Mouse (Mus musculus) CH12.LX (cell line): Measurements from ENCODE around the gene Cul5. TPM values are rescaled to one million over a fixed set of nuclear protein-coding genes. Genes with fewer than 3 reads are reported as not detected.

Experiments used
- DNase-seq: peaks from one replicate; pipeline ENCODE4 v3.0.0-alpha.2; 2013; ENCODE audit errors: extremely low read depth
- H3K27ac ChIP-seq: 2 replicates; pipeline ENCODE4 v1.5.1; 2012; ENCODE audit warnings: low read depth, mild to moderate bottlenecking, control low read depth, moderate library complexity; ENCODE audit not compliant: insufficient read depth
- H3K27me3 ChIP-seq: replicated peaks from 2 replicates; pipeline ENCODE3; 2012; ENCODE audit warnings: inconsistent platforms
- H3K36me3 ChIP-seq, 2 experiments: replicated peaks in 1 of 2; 2 replicates each; pipeline versions ENCODE3 to v1.6.1; 2012; ENCODE audit warnings: inconsistent platforms in 1 of 2, low read length in 1 of 2, mild to moderate bottlenecking in 1 of 2, mixed read lengths in 1 of 2, moderate library complexity in 1 of 2; ENCODE audit not compliant: control insufficient read depth in 1 of 2, insufficient read depth in 1 of 2
- H3K4me1 ChIP-seq, 2 experiments: 2 replicates each; pipeline ENCODE4 v1.6.1; 2012; ENCODE audit warnings: inconsistent platforms in 1 of 2, moderate library complexity in 1 of 2; ENCODE audit not compliant: insufficient read depth in 2 of 2, control insufficient read depth in 1 of 2
- H3K4me2 ChIP-seq: 2 replicates; pipeline ENCODE4 v1.6.1; 2012; ENCODE audit warnings: low read depth, mild to moderate bottlenecking, control low read depth; ENCODE audit not compliant: poor library complexity, insufficient read depth, severe bottlenecking
- H3K4me3 ChIP-seq, 3 experiments: fragments of 150-350 bp in 1 of 3; sonication (generic) in 1 of 3; replicated peaks in 1 of 3; 2 replicates each; pipeline versions ENCODE3 to v1.5.1; 2011 to 2012; ENCODE audit warnings: low read depth in 2 of 3, low read length in 2 of 3, mild to moderate bottlenecking in 2 of 3, moderate library complexity in 2 of 3, control low read depth in 1 of 3, improper control_type of control experiment in 1 of 3, inconsistent platforms in 1 of 3, mixed read lengths in 1 of 3; ENCODE audit not compliant: poor library complexity in 1 of 3
- H3K79me2 ChIP-seq: replicated peaks from 2 replicates; pipeline ENCODE4 v1.6.1; 2012; ENCODE audit warnings: mild to moderate bottlenecking, moderate library complexity; ENCODE audit not compliant: control insufficient read depth, poor library complexity, insufficient read depth, severe bottlenecking; ENCODE audit errors: extremely low read depth
- H3K9ac ChIP-seq: 2 replicates; pipeline ENCODE4 v1.6.1; 2012; ENCODE audit warnings: low read depth, mild to moderate bottlenecking, control low read depth, moderate library complexity; ENCODE audit not compliant: insufficient read depth
- H3K9me3 ChIP-seq: replicated peaks from 2 replicates; pipeline ENCODE3; 2012; ENCODE audit warnings: low read length, inconsistent platforms, mixed read lengths
- CHD1 ChIP-seq: IDR thresholded peaks from 2 replicates; pipeline ENCODE4 v1.6.1; 2012; ENCODE audit warnings: low read depth, low read length, improper control_type of control experiment, inconsistent platforms
- CHD2 ChIP-seq: IDR thresholded peaks from 2 replicates; pipeline ENCODE4 v1.6.1; 2011; ENCODE audit warnings: low read length, improper control_type of control experiment
- E2F4 ChIP-seq: IDR thresholded peaks from 2 replicates; pipeline ENCODE4 v1.6.1; 2011; ENCODE audit warnings: low read depth, low read length, improper control_type of control experiment; ENCODE audit not compliant: insufficient replicate concordance
- ELF1 ChIP-seq: IDR thresholded peaks from 2 replicates; pipeline ENCODE4 v1.6.1; 2014; ENCODE audit warnings: low read depth, mild to moderate bottlenecking, inconsistent platforms, low read length, improper control_type of control experiment
- GABPA ChIP-seq: IDR thresholded peaks from 2 replicates; pipeline ENCODE4 v1.6.1; 2012; ENCODE audit warnings: low read depth, low read length, improper control_type of control experiment, inconsistent platforms; ENCODE audit not compliant: insufficient replicate concordance
- IRF4 ChIP-seq: IDR thresholded peaks from 2 replicates; pipeline ENCODE4 v1.6.1; 2014; ENCODE audit warnings: low read depth, mild to moderate bottlenecking, inconsistent platforms, low read length, improper control_type of control experiment
- JUN ChIP-seq: IDR thresholded peaks from 2 replicates; pipeline ENCODE4 v1.6.1; 2011; ENCODE audit warnings: low read depth, mild to moderate bottlenecking, low read length, improper control_type of control experiment, moderate library complexity; ENCODE audit not compliant: insufficient read depth
- JUND ChIP-seq: conservative IDR thresholded peaks from 2 replicates; pipeline ENCODE4 v1.6.1; 2011; ENCODE audit warnings: low read depth, low read length, improper control_type of control experiment
- KAT2A ChIP-seq: IDR thresholded peaks from 2 replicates; pipeline ENCODE4 v1.6.1; 2012; ENCODE audit warnings: low read length, improper control_type of control experiment, inconsistent platforms; ENCODE audit not compliant: insufficient replicate concordance
- MEF2A ChIP-seq: IDR thresholded peaks from 2 replicates; pipeline ENCODE4 v1.6.1; 2014; ENCODE audit warnings: low read depth, mild to moderate bottlenecking, inconsistent platforms, low read length, improper control_type of control experiment, borderline replicate concordance
- MYC ChIP-seq: IDR thresholded peaks from 2 replicates; pipeline ENCODE4 v1.6.1; 2011; ENCODE audit warnings: low read depth, mild to moderate bottlenecking, improper control_type of control experiment, low read length
- PAX5 ChIP-seq: IDR thresholded peaks from 2 replicates; pipeline ENCODE4 v1.6.1; 2012; ENCODE audit warnings: low read length, inconsistent platforms, mixed read lengths
- POLR2A ChIP-seq: IDR thresholded peaks from 2 replicates; pipeline ENCODE4 v1.6.1; 2011; ENCODE audit warnings: low read depth, mild to moderate bottlenecking, improper control_type of control experiment, low read length
- POLR2AphosphoS2 ChIP-seq: IDR thresholded peaks from 2 replicates; pipeline ENCODE4 v1.6.1; 2011; ENCODE audit warnings: low read depth, low read length, improper control_type of control experiment
- RAD21 ChIP-seq: IDR thresholded peaks from 2 replicates; pipeline ENCODE4 v1.6.1; 2011; ENCODE audit warnings: low read depth, mild to moderate bottlenecking, low read length, improper control_type of control experiment, moderate library complexity
- SIN3A ChIP-seq: IDR thresholded peaks from 2 replicates; pipeline ENCODE4 v1.6.1; 2012; ENCODE audit warnings: low read length, improper control_type of control experiment, inconsistent platforms
- SMC3 ChIP-seq: IDR thresholded peaks from 2 replicates; pipeline ENCODE4 v1.6.1; 2011; ENCODE audit warnings: low read depth, low read length, improper control_type of control experiment
- TBP ChIP-seq: conservative IDR thresholded peaks from 2 replicates; pipeline ENCODE4 v1.6.1; 2011; ENCODE audit warnings: low read depth, low read length, improper control_type of control experiment
- TCF12 ChIP-seq: IDR thresholded peaks from 2 replicates; pipeline ENCODE4 v1.6.1; 2014; ENCODE audit warnings: low read depth, mild to moderate bottlenecking, inconsistent platforms, low read length, improper control_type of control experiment
- UBTF ChIP-seq: IDR thresholded peaks from 2 replicates; pipeline ENCODE4 v1.6.1; 2012; ENCODE audit warnings: low read depth, mild to moderate bottlenecking, inconsistent platforms, low read length, improper control_type of control experiment, moderate library complexity
- USF1 ChIP-seq: IDR thresholded peaks from 2 replicates; pipeline ENCODE4 v1.6.1; 2014; ENCODE audit warnings: low read depth, mild to moderate bottlenecking, inconsistent platforms, low read length, improper control_type of control experiment
- ZC3H11A ChIP-seq: IDR thresholded peaks from 2 replicates; pipeline ENCODE4 v1.6.1; 2012; ENCODE audit warnings: low read depth, mild to moderate bottlenecking, inconsistent platforms, low read length, improper control_type of control experiment
- ZMIZ1 ChIP-seq: IDR thresholded peaks from 2 replicates; pipeline ENCODE4 v1.6.1; 2012; ENCODE audit warnings: low read depth, mild to moderate bottlenecking, inconsistent platforms, low read length, improper control_type of control experiment
- ZNF384 ChIP-seq: IDR thresholded peaks from 2 replicates; pipeline ENCODE4 v1.6.1; 2012; ENCODE audit warnings: low read depth, low read length, improper control_type of control experiment, inconsistent platforms
- dilution Hi-C: fragments of 300-500 bp; cut with MboI; formaldehyde crosslinking; loops from 2 replicates; pipeline ENCODE4 v1.14.3; 2020; ENCODE audit warnings: low sequenced_read_pairs; ENCODE audit not compliant: extremely low pct_unique_long_range_greater_than_20kb, extremely low pct_ligation_motif_present
- in situ Hi-C: fragments of 300-500 bp; cut with MboI; formaldehyde crosslinking; loops from 3 replicates; pipeline ENCODE4 v1.14.3; 2019; ENCODE audit warnings: low sequenced_read_pairs, low pct_ligation_motif_present, low pct_unique_long_range_greater_than_20kb, mixed read lengths
- polyA plus RNA-seq: library from polyadenylated mRNA; unstranded; fragments of >175 nt; gene quantifications from 2 replicates; pipeline ENCODE4 v1.2.1, GENCODE M21; 2012; ENCODE audit warnings: low read depth; ENCODE audit not compliant: insufficient read length
- total RNA-seq, 2 experiments: library from RNA; depleted of rRNA; stranded (reverse); fragments of 300-350 nt in 1 of 2; fragments of >200 nt in 1 of 2; gene quantifications; 2 replicates each; pipeline ENCODE4 v1.2.3; 2012 to 2014

Gene Cul5
- total and polyA plus RNA-seq, 3 experiments = 21.0 to 43.8 (median 37.3) TPM

DNA sequence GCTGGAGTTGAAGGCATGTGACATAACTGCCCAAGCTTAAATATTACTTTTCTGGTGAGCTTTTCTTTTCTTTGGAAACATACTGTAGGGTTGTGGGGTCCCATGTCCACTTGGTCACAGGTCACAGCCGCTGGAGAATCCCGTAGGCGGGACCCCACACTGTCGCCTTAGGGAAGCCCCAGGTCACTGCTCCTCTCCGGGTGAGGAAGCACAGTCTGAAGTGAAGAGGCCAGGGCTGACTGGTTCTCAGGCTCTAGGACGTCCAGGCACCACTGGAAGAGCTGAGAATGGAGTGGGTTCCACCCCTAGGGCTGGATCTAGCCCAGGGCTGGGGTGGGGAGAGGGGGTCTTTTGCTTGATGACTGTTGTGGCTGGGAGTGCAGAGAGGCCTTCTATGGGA lies 71.2 kb downstream of the Cul5 start:
- H3K79me2 ChIP-seq = 0 out of 2 replicates have a peak, but pooled peaks cover 2% of the 10 kb centered on the region
- H3K9me3 ChIP-seq = no peaks in the 10 kb centered on the region
- no peak overlapping the region for H3K27ac ChIP-seq
- no peak overlapping the region for H3K9ac ChIP-seq
- H3K4me1 ChIP-seq = peaks cover 10 to 21% of the 10 kb centered on the region in 2 experiments
- H3K4me3 ChIP-seq = no peak overlapping the region
- H3K27me3 ChIP-seq = no peaks in the 10 kb centered on the region
- DNase-seq = no peak
- no peak for TF ChIP-seq MEF2A
- no peak for TF ChIP-seq ZC3H11A
- TF ChIP-seq KAT2A = no peak
- TF ChIP-seq IRF4 = no peak
- no peak for TF ChIP-seq CHD2
- no peak for TF ChIP-seq RAD21
- no peak for TF ChIP-seq JUN
- no peak for TF ChIP-seq POLR2AphosphoS2
- TF ChIP-seq UBTF = no peak
- no peak for TF ChIP-seq SIN3A
- TF ChIP-seq CHD1 = no peak
- no peak overlapping the region for H3K4me2 ChIP-seq
- peaks cover 4 to 14% of the 10 kb centered on the region in 2 experiments for H3K36me3 ChIP-seq
- in situ Hi-C loops (no loop called here), dilution Hi-C loops (no loop called here)

DNA sequence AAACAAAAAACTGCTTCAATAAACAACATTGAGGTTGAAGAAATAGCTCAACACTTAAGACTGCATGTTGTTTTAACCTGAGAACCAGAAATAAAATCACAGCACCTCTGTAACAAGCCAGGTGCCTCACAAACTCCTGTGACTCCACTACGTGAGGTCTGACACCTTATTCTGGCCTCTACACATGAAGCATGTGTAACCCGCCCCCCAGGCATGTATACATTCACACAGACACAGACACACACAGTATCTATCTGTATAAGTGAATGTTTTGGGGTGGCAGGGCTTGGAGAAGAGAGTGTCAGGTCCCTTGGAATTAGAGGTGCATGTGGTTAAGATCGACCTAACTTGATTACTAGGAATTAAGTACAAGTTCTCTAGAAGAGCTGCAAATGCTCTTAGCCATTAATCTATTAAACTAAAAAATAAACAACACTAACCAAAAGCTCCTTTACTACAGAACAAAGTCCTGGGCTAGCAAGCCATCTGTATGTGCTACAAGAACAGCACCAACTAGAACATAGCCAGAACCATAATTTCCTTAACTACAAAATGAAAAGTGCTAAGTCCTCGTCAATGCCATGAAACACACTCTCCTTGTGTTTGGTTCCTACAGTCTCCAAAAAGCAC lies 72.7 kb downstream of the Cul5 start:
- H3K36me3 ChIP-seq = peaks cover 13 to 25% of the 10 kb centered on the region in 2 experiments
- no peak for TF ChIP-seq USF1
- TF ChIP-seq POLR2A = no peak
- TF ChIP-seq ZNF384 = no peak
- no peak for TF ChIP-seq JUN
- no peak for TF ChIP-seq ELF1
- no peak for TF ChIP-seq PAX5
- TF ChIP-seq ZC3H11A = no peak
- no peak for TF ChIP-seq RAD21
- TF ChIP-seq CHD2 = no peak
- TF ChIP-seq GABPA = no peak
- no peak for TF ChIP-seq UBTF
- TF ChIP-seq JUND = no peak
- no peak for TF ChIP-seq MYC
- TF ChIP-seq TCF12 = no peak
- TF ChIP-seq TBP = no peak
- no peak for TF ChIP-seq ZMIZ1
- no peak for TF ChIP-seq SMC3
- TF ChIP-seq E2F4 = no peak
- no peak for DNase-seq
- no peak overlapping the region for H3K4me3 ChIP-seq
- dilution Hi-C loops = no loop called here
- H3K9ac ChIP-seq = no peak overlapping the region
- H3K4me2 ChIP-seq = no peak overlapping the region
- peaks cover 2 to 13% of the 10 kb centered on the region in 2 experiments; a peak in 3 of 4 replicates for H3K4me1 ChIP-seq
- in situ Hi-C loops = no loop called here
- H3K9me3 ChIP-seq = no peaks in the 10 kb centered on the region
- H3K27ac ChIP-seq = no peak overlapping the region
- H3K27me3 ChIP-seq = no peaks in the 10 kb centered on the region
- H3K79me2 ChIP-seq = no peaks in the 10 kb centered on the region
